Mouse (Mus musculus): Measurements from ENCODE around the gene Dnajc27. TPM values are rescaled to one million over a fixed set of nuclear protein-coding genes. Genes with fewer than 3 reads are reported as not detected.
A peak's percentile ranks its signal among the peaks of the same experiment; 100 is the strongest.

Gene Dnajc27
- polyA plus RNA-seq, 1 experiment from 2014 or later = 0.94 TPM

DNA sequence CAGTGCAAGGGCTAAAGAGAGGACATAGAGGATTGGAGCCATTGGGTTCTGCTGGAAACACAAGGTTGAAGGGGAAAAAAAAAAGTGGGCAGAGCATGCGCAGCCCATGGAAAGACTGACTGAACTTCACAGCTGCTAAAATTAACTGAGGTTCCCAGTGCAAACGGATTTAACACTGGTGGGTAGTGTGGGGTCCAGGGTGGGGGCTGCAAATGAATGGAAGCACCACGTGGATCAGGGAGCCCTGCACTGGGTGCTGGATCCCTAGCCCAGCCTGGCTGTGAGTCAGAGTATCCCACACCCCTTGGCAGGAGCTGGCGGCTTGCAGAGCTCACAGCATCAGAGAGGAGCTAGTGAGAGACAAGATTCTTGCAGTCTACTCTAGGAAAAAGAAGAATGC lies 35.2 kb downstream of the Dnajc27 start:
- H3K27ac ChIP-seq (ENCODE audit: low read length) = no peak overlapping the region
- no peak overlapping the region for H3K4me2 ChIP-seq (ENCODE audit: low read depth, low read length)
- no peaks in the 10 kb centered on the region for H3K36me3 ChIP-seq (ENCODE audit: control insufficient read depth, insufficient read depth)
- 57% methylated on average over 4 of the region's 4 CpGs for WGBS (ENCODE audit: insufficient replicate concordance)
- no peaks in the 10 kb centered on the region for H3K9me3 ChIP-seq (replicated peaks; ENCODE audit: control insufficient read depth, low read length)
- H3K27me3 ChIP-seq (ENCODE audit: control insufficient read depth, insufficient read depth, low read depth, low read length) = no peaks in the 10 kb centered on the region
- ATAC-seq (ENCODE audit: low read depth) = no peak
- no peak overlapping the region for H3K9ac ChIP-seq (ENCODE audit: low read depth, low read length)
- H3K4me1 ChIP-seq (ENCODE audit: control insufficient read depth, low read depth, low read length) = no peaks in the 10 kb centered on the region
- H3K4me3 ChIP-seq (ENCODE audit: low read depth, low read length) = no peak overlapping the region

DNA sequence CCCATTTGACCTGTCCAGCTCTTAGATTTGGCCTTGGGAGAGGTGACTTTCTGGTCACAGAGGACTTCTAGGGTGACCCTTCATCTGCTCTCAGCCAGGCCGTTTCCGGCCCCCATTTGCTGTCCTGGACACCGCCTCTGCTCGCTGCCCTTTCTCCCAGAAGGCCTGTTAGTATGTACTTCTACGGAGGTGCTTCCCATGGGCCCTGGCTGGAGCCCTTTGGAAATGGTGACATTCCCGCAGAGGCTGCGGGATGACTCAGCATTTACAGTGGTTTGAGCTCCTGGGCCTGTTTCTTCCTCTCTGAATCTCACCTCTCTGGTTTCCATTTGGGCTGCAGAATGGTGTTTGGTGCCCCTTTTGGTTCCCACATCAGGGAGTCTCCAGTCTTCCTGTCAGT lies 45.0 kb downstream of the Dnajc27 start:
- H3K4me3 ChIP-seq (ENCODE audit: low read depth, low read length) = no peak overlapping the region
- H3K4me1 ChIP-seq (ENCODE audit: control insufficient read depth, low read depth, low read length) = no peaks in the 10 kb centered on the region
- no peaks in the 10 kb centered on the region for H3K9me3 ChIP-seq (replicated peaks; ENCODE audit: control insufficient read depth, low read length)
- 70% methylated on average over 7 of the region's 7 CpGs for WGBS (ENCODE audit: insufficient replicate concordance)
- no peak overlapping the region for H3K4me2 ChIP-seq (ENCODE audit: low read depth, low read length)
- no peak overlapping the region for H3K9ac ChIP-seq (ENCODE audit: low read depth, low read length)
- H3K27ac ChIP-seq (ENCODE audit: low read length) = no peak overlapping the region
- H3K27me3 ChIP-seq (ENCODE audit: control insufficient read depth, insufficient read depth, low read depth, low read length) = no peaks in the 10 kb centered on the region
- ATAC-seq (ENCODE audit: low read depth) = no peak
- H3K36me3 ChIP-seq (ENCODE audit: control insufficient read depth, insufficient read depth) = no peaks in the 10 kb centered on the region

- H3K9ac ChIP-seq (ENCODE audit: low read depth, low read length) = peak within 1 kb of the TSS; percentile 12; the same call in 1 of the 2 replicates
- peak within 1 kb of the TSS; percentile 66 for H3K4me2 ChIP-seq (ENCODE audit: low read depth, low read length)
- no peaks in the 10 kb centered on the region for H3K36me3 ChIP-seq (ENCODE audit: control insufficient read depth, insufficient read depth)
- H3K27ac ChIP-seq (ENCODE audit: low read length) = no peak within 1 kb of the TSS
- 2% methylated on average over 69 of the region's 83 CpGs for WGBS (ENCODE audit: insufficient replicate concordance)
- H3K4me1 ChIP-seq (ENCODE audit: control insufficient read depth, low read depth, low read length) = no peaks in the 10 kb centered on the region; the same call in 1 of the 2 replicates
- peak within 1 kb of the TSS; percentile 52 for H3K4me3 ChIP-seq (ENCODE audit: low read depth, low read length)
- peaks cover 16% of the 10 kb centered on the region for H3K27me3 ChIP-seq (ENCODE audit: control insufficient read depth, insufficient read depth, low read depth, low read length)
- no peaks in the 10 kb centered on the region for H3K9me3 ChIP-seq (replicated peaks; ENCODE audit: control insufficient read depth, low read length)
- ATAC-seq (ENCODE audit: low read depth) = peak; percentile 41; the same call in 1 of the 2 replicates
Measured at GRCm38 (mm10) chr12:4132941-4133846, 50.8 kb downstream of the Dnajc27 start, which contains the start of gene Adcy3. TSS of gene Adcy3 (plus strand) at chr12:4133103.

- Histone ChIP-seq H3K27me3 (ENCODE audit: control insufficient read depth, insufficient read depth, low read depth, low read length) (peaks cover 16% of the 10 kb centered on the region), H3K4me3 (ENCODE audit: low read depth, low read length) (peak overlapping the region; percentile 52; the same call in 1 of the 2 replicates), H3K36me3 (ENCODE audit: control insufficient read depth, insufficient read depth) (no peaks in the 10 kb centered on the region), H3K4me1 (ENCODE audit: control insufficient read depth, low read depth, low read length) (no peaks in the 10 kb centered on the region; the same call in 1 of the 2 replicates), H3K27ac (ENCODE audit: low read length) (no peak overlapping the region), H3K9ac (ENCODE audit: low read depth, low read length) (no peak overlapping the region), H3K4me2 (ENCODE audit: low read depth, low read length) (peak overlapping the region; percentile 66), H3K9me3 (replicated peaks; ENCODE audit: control insufficient read depth, low read length) (no peaks in the 10 kb centered on the region)
- no peak for ATAC-seq (ENCODE audit: low read depth)
- 30% methylated on average over 11 of the region's 11 CpGs for WGBS (ENCODE audit: insufficient replicate concordance)
Measured at GRCm38 (mm10) chr12:4133847-4134212, 51.4 kb downstream of the Dnajc27 start.

GRCm38 (mm10) chr12:4143179-4143578 lies 60.8 kb downstream of the Dnajc27 start:
- 66% methylated on average over 5 of the region's 5 CpGs for WGBS (ENCODE audit: insufficient replicate concordance)
- Histone ChIP-seq H3K27me3 (ENCODE audit: control insufficient read depth, insufficient read depth, low read depth, low read length) (no peaks in the 10 kb centered on the region), H3K9me3 (replicated peaks; ENCODE audit: control insufficient read depth, low read length) (no peaks in the 10 kb centered on the region), H3K4me3 (ENCODE audit: low read depth, low read length) (no peak overlapping the region), H3K4me2 (ENCODE audit: low read depth, low read length) (no peak overlapping the region), H3K4me1 (ENCODE audit: control insufficient read depth, low read depth, low read length) (no peaks in the 10 kb centered on the region), H3K36me3 (ENCODE audit: control insufficient read depth, insufficient read depth) (no peaks in the 10 kb centered on the region), H3K27ac (ENCODE audit: low read length) (no peak overlapping the region), H3K9ac (ENCODE audit: low read depth, low read length) (no peak overlapping the region)
- no peak for ATAC-seq (ENCODE audit: low read depth)

DNA sequence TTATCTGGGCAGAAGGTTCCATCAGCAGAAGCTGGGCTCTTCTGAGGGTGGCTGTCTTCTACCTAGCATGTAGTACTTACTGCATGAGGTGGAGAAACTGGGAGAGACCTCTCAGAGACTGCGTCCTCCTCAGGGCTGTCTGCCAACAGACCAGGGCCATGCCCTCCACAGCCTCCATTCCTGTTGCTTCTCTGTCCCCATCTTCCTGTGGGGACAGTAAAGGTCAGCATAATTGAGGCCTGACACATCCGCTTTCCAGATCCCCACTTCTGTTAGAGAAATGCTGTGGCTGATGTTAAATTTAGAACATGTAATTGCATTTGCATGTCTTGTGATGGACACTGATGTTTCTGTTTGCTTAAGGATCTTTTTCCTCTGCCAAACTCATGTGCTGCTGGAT lies 68.6 kb downstream of the Dnajc27 start:
- no peaks in the 10 kb centered on the region for H3K9me3 ChIP-seq (replicated peaks; ENCODE audit: control insufficient read depth, low read length)
- WGBS (ENCODE audit: insufficient replicate concordance) = 79% methylated on average over 2 of the region's 2 CpGs
- no peak for ATAC-seq (ENCODE audit: low read depth)
- H3K4me2 ChIP-seq (ENCODE audit: low read depth, low read length) = no peak overlapping the region
- no peak overlapping the region for H3K9ac ChIP-seq (ENCODE audit: low read depth, low read length)
- no peaks in the 10 kb centered on the region for H3K4me1 ChIP-seq (ENCODE audit: control insufficient read depth, low read depth, low read length)
- H3K27me3 ChIP-seq (ENCODE audit: control insufficient read depth, insufficient read depth, low read depth, low read length) = no peaks in the 10 kb centered on the region
- no peaks in the 10 kb centered on the region for H3K36me3 ChIP-seq (ENCODE audit: control insufficient read depth, insufficient read depth)
- H3K27ac ChIP-seq (ENCODE audit: low read length) = no peak overlapping the region
- H3K4me3 ChIP-seq (ENCODE audit: low read depth, low read length) = no peak overlapping the region

GRCm38 (mm10) chr12:4151969-4152368 lies 69.6 kb downstream of the Dnajc27 start:
- Histone ChIP-seq H3K36me3 (ENCODE audit: control insufficient read depth, insufficient read depth) (no peaks in the 10 kb centered on the region), H3K9ac (ENCODE audit: low read depth, low read length) (no peak overlapping the region), H3K9me3 (replicated peaks; ENCODE audit: control insufficient read depth, low read length) (no peaks in the 10 kb centered on the region), H3K27ac (ENCODE audit: low read length) (no peak overlapping the region), H3K4me3 (ENCODE audit: low read depth, low read length) (no peak overlapping the region), H3K4me1 (ENCODE audit: control insufficient read depth, low read depth, low read length) (no peaks in the 10 kb centered on the region), H3K27me3 (ENCODE audit: control insufficient read depth, insufficient read depth, low read depth, low read length) (no peaks in the 10 kb centered on the region), H3K4me2 (ENCODE audit: low read depth, low read length) (no peak overlapping the region)
- no peak for ATAC-seq (ENCODE audit: low read depth)
- WGBS (ENCODE audit: insufficient replicate concordance) = 76% methylated on average over 3 of the region's 3 CpGs

GRCm38 (mm10) chr12:4157466-4157865 lies 75.1 kb downstream of the Dnajc27 start:
- Histone ChIP-seq H3K4me3 (ENCODE audit: low read depth, low read length) (no peak overlapping the region), H3K27me3 (ENCODE audit: control insufficient read depth, insufficient read depth, low read depth, low read length) (no peaks in the 10 kb centered on the region), H3K27ac (ENCODE audit: low read length) (no peak overlapping the region), H3K4me1 (ENCODE audit: control insufficient read depth, low read depth, low read length) (no peaks in the 10 kb centered on the region), H3K4me2 (ENCODE audit: low read depth, low read length) (no peak overlapping the region), H3K9ac (ENCODE audit: low read depth, low read length) (no peak overlapping the region), H3K9me3 (replicated peaks; ENCODE audit: control insufficient read depth, low read length) (no peaks in the 10 kb centered on the region), H3K36me3 (ENCODE audit: control insufficient read depth, insufficient read depth) (no peaks in the 10 kb centered on the region)
- ATAC-seq (ENCODE audit: low read depth) = no peak
- 57% methylated on average over 2 of the region's 2 CpGs for WGBS (ENCODE audit: insufficient replicate concordance)

DNA sequence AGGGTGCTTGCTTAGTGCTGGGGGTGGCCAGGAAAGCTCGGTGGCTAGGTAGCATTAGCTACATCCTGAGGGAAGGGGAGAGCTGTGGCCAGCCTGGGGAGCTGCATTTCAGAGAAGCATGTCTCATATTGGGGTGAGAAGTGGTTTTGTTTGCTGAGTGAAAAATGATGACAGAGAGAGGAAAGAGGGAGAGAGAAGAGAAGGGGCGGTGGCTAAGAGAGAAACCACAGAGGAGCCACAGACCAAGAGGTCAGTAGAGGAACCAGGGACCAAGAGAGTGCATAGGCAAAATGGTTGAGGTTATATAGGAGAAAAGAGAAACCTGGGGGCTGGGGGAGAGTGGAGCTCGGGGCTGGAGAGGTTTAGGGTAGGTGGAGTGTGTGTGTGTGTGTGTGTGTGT lies 75.8 kb downstream of the Dnajc27 start:
- no peak for ATAC-seq (ENCODE audit: low read depth)
- no peaks in the 10 kb centered on the region for H3K9me3 ChIP-seq (replicated peaks; ENCODE audit: control insufficient read depth, low read length)
- 18% methylated on average over 3 of the region's 3 CpGs for WGBS (ENCODE audit: insufficient replicate concordance)

More for the DNA sequence above, 75.8 kb downstream of the Dnajc27 start:
- no peak overlapping the region for H3K27ac ChIP-seq (ENCODE audit: low read length)
- H3K4me2 ChIP-seq (ENCODE audit: low read depth, low read length) = no peak overlapping the region
- no peak overlapping the region for H3K9ac ChIP-seq (ENCODE audit: low read depth, low read length)
- H3K27me3 ChIP-seq (ENCODE audit: control insufficient read depth, insufficient read depth, low read depth, low read length) = no peaks in the 10 kb centered on the region
- H3K36me3 ChIP-seq (ENCODE audit: control insufficient read depth, insufficient read depth) = no peaks in the 10 kb centered on the region
- no peaks in the 10 kb centered on the region for H3K4me1 ChIP-seq (ENCODE audit: control insufficient read depth, low read depth, low read length)
- no peak overlapping the region for H3K4me3 ChIP-seq (ENCODE audit: low read depth, low read length)
